Mouse (Mus musculus) embryo, embryonic 10.5 days (tissue): Measurements from ENCODE around the gene Tmem132e.
A peak's percentile ranks its signal among the peaks of the same experiment; 100 is the strongest.

Experiments
- DNase-seq: peaks from one replicate; pipeline ENCODE4 v3.0.0-alpha.2; 2015; ENCODE audit warnings: low spot score

The Tmem132e gene

GRCm38 (mm10) chr11:82434091-82434831, 45.6 kb downstream of the Tmem132e start:
- DNase-seq = peak; percentile 35

GRCm38 (mm10) chr11:82434832-82435182, 46.1 kb downstream of the Tmem132e start:
- no peak for DNase-seq

DNA sequence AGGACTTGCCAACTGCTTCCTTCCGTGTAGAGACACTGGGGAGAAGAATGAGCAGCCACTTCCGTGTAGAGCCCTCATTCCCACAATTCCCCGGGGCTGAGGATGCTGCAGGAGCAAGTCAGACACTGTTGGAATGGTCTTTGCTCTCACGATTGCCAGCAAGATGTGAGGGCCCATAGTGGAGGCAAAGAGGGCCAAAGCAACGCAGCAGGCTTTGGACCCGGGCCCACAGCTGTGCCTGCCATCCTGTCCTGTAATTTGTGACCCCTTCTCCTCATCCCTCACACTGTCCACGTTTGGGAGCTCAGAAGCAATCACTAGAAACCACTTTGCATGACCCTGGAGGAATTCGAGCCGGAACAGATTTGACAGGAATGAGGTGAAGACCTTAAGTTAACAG, 59.8 kb downstream of the Tmem132e start:
- no peak for DNase-seq

- no peak for DNase-seq
These were observed 63.8 kb downstream of the Tmem132e start for GRCm38 (mm10) chr11:82452516-82452915.

DNA sequence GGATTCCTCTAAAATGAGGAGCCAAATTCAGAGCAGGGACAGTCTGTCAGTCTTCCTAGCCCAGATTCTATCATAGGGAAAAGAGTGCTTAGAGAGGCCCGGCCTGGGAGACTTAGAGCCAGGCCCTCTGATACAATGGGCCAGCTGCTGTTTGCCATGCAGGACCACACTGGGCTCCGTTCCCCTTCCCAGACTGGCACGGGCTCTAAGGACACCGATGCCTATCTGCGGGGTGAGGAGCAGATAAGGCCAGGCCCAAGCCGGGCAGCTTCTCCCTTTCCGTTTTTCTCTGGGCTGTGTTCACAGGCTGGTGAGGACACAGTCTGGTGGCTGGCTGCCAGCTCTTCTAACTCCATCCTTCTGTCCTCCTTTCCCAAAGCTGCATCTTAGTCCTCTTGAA, 64.5 kb downstream of the Tmem132e start:
- DNase-seq = no peak

- DNase-seq = no peak
These were observed 72.6 kb downstream of the Tmem132e start for GRCm38 (mm10) chr11:82461326-82461725.

- no peak for DNase-seq
These were observed 76.8 kb downstream of the Tmem132e start for GRCm38 (mm10) chr11:82465536-82465935.

DNA sequence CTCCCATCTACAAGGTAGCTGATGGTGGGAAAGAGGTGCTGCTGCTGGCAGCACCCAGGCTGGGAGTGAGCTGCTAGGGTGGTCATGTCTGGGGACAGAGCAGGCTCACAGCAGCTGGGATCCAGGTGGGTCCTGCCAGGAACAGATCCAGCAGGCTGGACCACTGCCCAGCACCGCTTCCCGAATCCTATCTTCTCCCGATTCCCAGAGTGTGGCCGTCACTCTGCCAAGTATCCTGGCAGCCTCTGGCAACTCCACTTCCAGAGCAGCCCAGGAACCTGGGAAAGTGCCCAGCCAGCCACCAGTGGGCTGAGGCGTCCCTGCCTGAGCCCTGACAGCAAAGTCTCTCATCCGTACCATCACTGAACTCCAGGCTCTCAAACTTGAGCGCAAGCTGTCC, 78.5 kb downstream of the Tmem132e start:
- no peak for DNase-seq

DNA sequence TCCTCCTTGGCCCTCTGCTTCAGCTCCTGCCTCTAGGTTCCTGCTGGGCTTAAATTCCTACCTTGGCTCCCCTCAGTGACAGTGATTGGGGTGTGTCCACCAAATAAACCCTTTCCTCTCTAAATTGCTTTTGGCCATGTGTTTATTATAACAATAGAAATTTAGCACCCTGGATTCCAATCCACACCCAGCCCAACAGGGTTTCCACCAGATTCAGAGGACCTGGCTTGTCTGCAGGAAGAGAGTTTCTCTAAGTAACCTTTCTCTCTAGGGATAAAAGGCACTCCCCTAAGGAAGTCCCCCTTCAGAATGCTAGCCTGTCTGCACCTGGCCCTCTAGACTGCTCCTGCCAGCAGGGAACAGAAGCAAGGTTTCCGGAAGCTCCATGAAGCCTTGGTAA, 82.4 kb downstream of the Tmem132e start:
- DNase-seq = no peak

DNA sequence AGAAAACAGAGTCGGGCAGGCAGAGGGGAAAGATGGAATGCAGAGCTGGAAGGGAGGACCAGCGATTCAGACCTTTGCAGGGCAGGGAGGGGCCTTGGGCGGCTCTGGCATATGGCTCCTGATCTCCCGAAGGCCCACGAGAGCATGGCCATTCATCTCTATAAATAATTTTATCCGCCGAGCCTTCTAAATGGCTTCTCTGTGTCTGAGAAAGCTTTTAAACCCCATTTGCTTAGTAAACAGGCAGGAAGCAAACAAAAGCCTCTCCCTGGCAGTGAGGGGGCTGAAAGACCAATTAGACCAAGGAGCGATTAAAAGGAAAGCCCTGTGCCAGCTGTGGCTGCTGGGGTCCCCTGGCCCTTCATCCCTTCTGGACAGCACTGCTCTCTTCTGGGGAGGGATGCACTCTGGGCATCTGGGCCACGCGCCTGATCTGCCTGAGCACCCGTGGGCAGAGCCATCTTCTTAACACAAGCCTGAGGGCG, 84.5 kb downstream of the Tmem132e start:
- DNase-seq = peak; percentile 27

DNA sequence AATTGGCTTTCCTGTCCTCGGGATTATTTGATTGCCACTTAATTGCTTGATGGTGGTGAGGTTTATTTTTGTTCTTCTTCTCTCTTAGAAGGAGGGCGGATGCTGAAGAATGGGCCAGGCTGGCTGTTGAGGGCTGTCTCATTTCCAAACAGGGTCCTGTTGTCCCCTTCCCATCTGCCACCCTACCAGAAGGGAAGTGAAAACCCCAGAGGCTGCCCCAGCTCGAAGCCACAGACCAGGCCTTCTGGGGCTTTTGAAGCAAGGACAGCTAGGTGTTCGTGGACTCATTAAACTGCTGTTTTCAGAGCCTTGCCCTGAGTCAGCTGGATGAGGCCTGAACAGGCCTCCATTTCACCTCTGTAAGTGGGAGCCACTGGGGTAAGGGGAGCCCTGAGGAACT, 87.4 kb downstream of the Tmem132e start:
- DNase-seq = no peak

DNA sequence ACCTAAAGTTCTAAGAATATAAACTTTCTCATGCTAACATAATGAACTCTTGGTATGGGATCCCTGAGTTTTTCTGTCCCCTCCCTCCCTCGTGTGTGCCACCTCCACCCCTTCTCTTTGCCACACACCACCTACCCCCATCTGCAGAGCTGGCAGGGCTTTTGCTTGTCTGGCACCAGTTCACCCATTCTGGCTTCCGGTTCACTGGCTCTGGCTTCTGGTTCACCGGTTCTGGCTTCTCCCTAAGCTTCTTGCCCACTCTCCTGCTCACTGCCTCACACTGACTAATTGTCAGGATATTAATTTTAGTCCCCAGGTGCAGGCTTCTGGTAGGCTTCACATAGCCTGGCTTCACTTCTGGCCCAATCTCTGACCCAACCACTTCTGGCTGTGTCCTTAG, 88.7 kb downstream of the Tmem132e start:
- DNase-seq = no peak

DNA sequence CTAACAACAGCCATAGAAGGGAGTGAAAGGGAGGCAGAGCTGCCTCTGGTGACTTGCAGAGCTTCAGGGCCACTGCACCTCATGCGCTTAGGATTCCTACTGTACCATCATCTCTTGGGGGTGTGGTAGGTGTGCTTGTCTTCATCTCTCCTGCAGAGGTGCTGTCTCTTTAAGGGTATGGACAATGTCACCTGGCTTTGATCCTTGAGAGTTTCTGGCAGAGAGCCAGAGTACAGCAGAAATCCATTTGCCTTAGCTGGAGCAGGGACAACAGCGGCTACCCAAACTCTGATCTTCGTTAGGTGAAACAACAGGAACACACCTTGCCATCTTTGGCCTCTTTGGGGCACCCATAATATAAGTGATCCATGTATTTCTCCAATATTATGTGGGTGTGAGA, 92.2 kb downstream of the Tmem132e start:
- no peak for DNase-seq

DNA sequence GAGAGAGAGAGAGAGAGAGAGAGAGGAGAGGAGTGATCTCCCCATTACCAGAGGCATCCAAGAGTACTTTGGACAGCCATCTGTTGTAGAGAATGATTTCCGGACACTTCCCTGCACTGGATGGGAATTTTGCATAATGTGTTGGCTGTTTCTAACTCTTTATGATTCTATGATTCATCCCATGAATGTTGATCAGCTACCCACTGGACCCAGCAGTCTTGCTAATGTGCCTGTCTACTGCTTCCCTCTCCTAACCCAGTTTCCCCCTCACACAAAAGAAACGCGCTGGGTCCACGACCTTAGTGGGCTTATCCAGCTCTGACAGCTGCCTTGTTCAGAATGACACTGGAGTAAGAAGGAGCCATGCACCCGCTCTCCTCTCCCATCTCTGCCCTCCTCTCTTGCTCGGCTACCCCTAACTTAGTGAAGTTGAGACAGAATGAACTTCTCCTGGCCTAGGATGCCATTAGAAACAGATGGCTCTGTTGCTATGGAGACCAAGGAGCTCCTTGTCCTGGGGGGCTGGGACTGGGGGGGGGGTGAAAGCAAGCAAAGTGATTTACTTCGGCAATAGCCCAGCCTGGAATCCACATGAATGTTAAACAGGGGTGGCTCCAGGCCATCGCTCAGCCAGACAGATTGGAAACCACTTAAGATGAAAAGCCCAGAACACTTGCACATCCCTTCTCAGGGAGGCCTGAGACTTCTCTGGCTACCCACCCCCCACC, 98.8 kb downstream of the Tmem132e start:
- DNase-seq = peak; percentile 77

DNA sequence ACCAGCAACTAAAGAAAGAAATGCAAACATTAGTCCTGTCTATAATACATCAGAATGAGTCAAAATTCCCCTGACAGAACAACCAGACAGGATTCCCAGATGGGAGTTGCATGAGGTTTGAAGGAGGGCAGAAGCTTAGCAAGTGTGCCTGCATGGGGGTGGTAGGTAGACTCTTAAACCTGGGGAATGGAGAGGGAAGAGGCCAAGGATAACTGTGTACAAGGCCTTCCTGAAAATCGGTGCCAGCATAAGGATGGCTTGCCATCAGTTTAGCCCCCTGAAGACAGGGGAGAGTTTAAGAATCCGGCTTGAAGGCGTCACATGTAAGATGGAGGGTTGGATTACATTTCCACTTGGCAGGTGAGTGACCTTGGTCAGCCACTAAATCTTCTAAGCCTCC, 102.2 kb downstream of the Tmem132e start:
- DNase-seq = no peak
